Mouse (Mus musculus) neural tube, embryonic 10.5 days (tissue): ENCODE results near the gene Slit3.
A peak's percentile ranks its signal among the peaks of the same experiment; 100 is the strongest.

Experiments used
- DNase-seq: peaks from one replicate; pipeline ENCODE4 v3.0.0-alpha.2; 2017; ENCODE audit warnings: low spot score; ENCODE audit errors: extremely low spot score

The Slit3 gene

GRCm38 (mm10) chr11:35619421-35619820 is 498.4 kb downstream of the Slit3 start:
- DNase-seq, result no peak

GRCm38 (mm10) chr11:35622736-35623135 is 501.7 kb downstream of the Slit3 start:
- no peak for DNase-seq

- DNase-seq, result no peak
Measured at GRCm38 (mm10) chr11:35624515-35625270, 503.7 kb downstream of the Slit3 start.

- DNase-seq, result no peak
Measured at GRCm38 (mm10) chr11:35625576-35625975, 504.6 kb downstream of the Slit3 start.

GRCm38 (mm10) chr11:35626161-35626885 is 505.3 kb downstream of the Slit3 start:
- no peak for DNase-seq

GRCm38 (mm10) chr11:35627815-35628214 is 506.8 kb downstream of the Slit3 start:
- no peak for DNase-seq

GRCm38 (mm10) chr11:35632262-35632661 is 511.2 kb downstream of the Slit3 start:
- no peak for DNase-seq

- DNase-seq, result no peak
Measured at GRCm38 (mm10) chr11:35637102-35637501, 516.1 kb downstream of the Slit3 start.

GRCm38 (mm10) chr11:35638862-35639384 is 517.9 kb downstream of the Slit3 start:
- no peak for DNase-seq

- peak; percentile 37 for DNase-seq
Measured at GRCm38 (mm10) chr11:35639428-35639827, 518.4 kb downstream of the Slit3 start.

- no peak for DNase-seq
Measured at GRCm38 (mm10) chr11:35651286-35651685, 530.3 kb downstream of the Slit3 start.

- DNase-seq, result no peak
Measured at GRCm38 (mm10) chr11:35655836-35656235, 534.8 kb downstream of the Slit3 start.

GRCm38 (mm10) chr11:35657582-35657981 is 536.6 kb downstream of the Slit3 start:
- DNase-seq, result no peak

- no peak for DNase-seq
Measured at GRCm38 (mm10) chr11:35660967-35661366, 539.9 kb downstream of the Slit3 start.

- DNase-seq, result no peak
Measured at GRCm38 (mm10) chr11:35662945-35663344, 541.9 kb downstream of the Slit3 start.

GRCm38 (mm10) chr11:35663661-35664060 is 542.6 kb downstream of the Slit3 start:
- DNase-seq, result no peak

GRCm38 (mm10) chr11:35664991-35665390 is 544.0 kb downstream of the Slit3 start:
- no peak for DNase-seq

GRCm38 (mm10) chr11:35667428-35667827 is 546.4 kb downstream of the Slit3 start:
- DNase-seq, result no peak

GRCm38 (mm10) chr11:35668138-35668537 is 547.1 kb downstream of the Slit3 start:
- no peak for DNase-seq

GRCm38 (mm10) chr11:35668750-35669149 is 547.7 kb downstream of the Slit3 start:
- no peak for DNase-seq

- DNase-seq, result no peak
Measured at GRCm38 (mm10) chr11:35669536-35669935, 548.5 kb downstream of the Slit3 start.

GRCm38 (mm10) chr11:35670181-35670580 is 549.2 kb downstream of the Slit3 start:
- no peak for DNase-seq
